31 mouse cellular contexts compared by ENCODE assay signal in genomic region chr11:32193156-32193555, GRCm38 (mm10). TPM values are rescaled to one million over a fixed set of nuclear protein-coding genes. Genes with fewer than 3 reads are reported as not detected.
"Had no signal": no experiment of that assay in that cellular context is flagged by ENCODE, and none has a peak within 500 bp of the region (broad histone marks: within the 10 kb centered on the region; RNA-seq: fewer than 3 reads in every experiment).

No protein-coding gene starts in this region.

- H3K27me3 ChIP-seq: forebrain, embryonic 13.5 days; forebrain, embryonic 15.5 days had no signal

- H3K27ac ChIP-seq: embryonic facial prominence, embryonic 12.5 days; embryonic facial prominence, embryonic 13.5 days; embryonic facial prominence, embryonic 15.5 days; forebrain, embryonic 10.5 days; forebrain, embryonic 12.5 days; forebrain, embryonic 13.5 days; forebrain, embryonic 15.5 days; gastrocnemius, adult 2 months had no signal

- ATAC-seq: forebrain, embryonic 13.5 days; forebrain, embryonic 14.5 days; forebrain, embryonic 15.5 days; forebrain, embryonic 16.5 days; forebrain, postnatal 0 days had no signal

- H3K4me3 ChIP-seq: embryonic facial prominence, embryonic 10.5 days; embryonic facial prominence, embryonic 12.5 days; embryonic facial prominence, embryonic 13.5 days; embryonic facial prominence, embryonic 15.5 days; erythroblast, embryonic 14.5 days; forebrain, embryonic 10.5 days; forebrain, embryonic 12.5 days; forebrain, embryonic 13.5 days; forebrain, embryonic 15.5 days; gastrocnemius, adult 2 months had no signal

- H3K4me1 ChIP-seq: embryonic facial prominence, embryonic 12.5 days; embryonic facial prominence, embryonic 13.5 days; embryonic facial prominence, embryonic 15.5 days; forebrain, embryonic 13.5 days; forebrain, embryonic 15.5 days had no signal

- DNase-seq: cerebellum, adult 18-20 months; cerebellum, adult 2 months; cerebellum, adult 8-10 months; cerebellum, adult 9-10 months; cerebellum, adult 9-11 months; cerebellum, postnatal 36 days; embryo, embryonic 11 days; forebrain, postnatal 0 days; gastrocnemius, adult 2 months; gastrocnemius, postnatal 10 days; gastrocnemius, postnatal 14 days; gastrocnemius, postnatal 25 days; gastrocnemius, postnatal 36 days; heart, adult 18-20 months had no signal

- H3K9me3 ChIP-seq: embryonic facial prominence, embryonic 10.5 days; embryonic facial prominence, embryonic 12.5 days; embryonic facial prominence, embryonic 13.5 days; embryonic facial prominence, embryonic 15.5 days; forebrain, embryonic 10.5 days; forebrain, embryonic 12.5 days; forebrain, embryonic 13.5 days; forebrain, embryonic 15.5 days had no signal

- H3K4me2 ChIP-seq: embryonic facial prominence, embryonic 12.5 days; embryonic facial prominence, embryonic 13.5 days; embryonic facial prominence, embryonic 15.5 days; forebrain, embryonic 12.5 days; forebrain, embryonic 13.5 days; forebrain, embryonic 15.5 days had no signal

- H3K9ac ChIP-seq: embryonic facial prominence, embryonic 12.5 days; embryonic facial prominence, embryonic 13.5 days; embryonic facial prominence, embryonic 15.5 days; forebrain, embryonic 12.5 days; forebrain, embryonic 13.5 days; forebrain, embryonic 15.5 days; forebrain, postnatal 0 days had no signal

- H3K36me3 ChIP-seq: embryonic facial prominence, embryonic 10.5 days; embryonic facial prominence, embryonic 12.5 days; embryonic facial prominence, embryonic 13.5 days; embryonic facial prominence, embryonic 15.5 days; forebrain, embryonic 10.5 days; forebrain, embryonic 12.5 days; forebrain, embryonic 15.5 days had no signal

RNA-seq across cellular contexts. Expression of gene Il9r, which starts 6.9 kb away (rescaled TPM):
- total RNA-seq: common myeloid progenitor, adult 5-6 weeks; forebrain, postnatal 0 days; gastrocnemius, adult 18-20 months; gastrocnemius, adult 2 months; gastrocnemius, postnatal 10 days; gastrocnemius, postnatal 25 days; gastrocnemius, postnatal 36 days; granulocyte monocyte progenitor cell, adult 5-6 weeks had no signal
- polyA plus RNA-seq: cerebellum, adult 2 months; embryonic facial prominence, embryonic 10.5 days; embryonic facial prominence, embryonic 11.5 days; embryonic facial prominence, embryonic 12.5 days; erythroblast, embryonic 14.5 days; forebrain, embryonic 10.5 days; forebrain, embryonic 11.5 days; forebrain, embryonic 12.5 days; forebrain, embryonic 13.5 days; forebrain, embryonic 14.5 days; forebrain, embryonic 15.5 days; forebrain, embryonic 16.5 days; forebrain, postnatal 0 days; frontal cortex, adult 2 months had no signal

RNA-seq across cellular contexts. Expression of gene Rhbdf1, which starts 28.9 kb away (rescaled TPM):
- total RNA-seq: granulocyte monocyte progenitor cell, adult 5-6 weeks had no signal
